Mouse (Mus musculus) lung, adult 2 months (tissue): ENCODE results near the gene Slc45a2.

ENCODE experiments used
- CTCF ChIP-seq: fragments of 200-500 bp; IDR thresholded peaks from 2 replicates; pipeline ENCODE4 v1.5.1; 2011; ENCODE audit warnings: mild to moderate bottlenecking, low read length, control low read depth; ENCODE audit not compliant: insufficient read depth
- POLR2A ChIP-seq: fragments of 200-500 bp; IDR thresholded peaks from 2 replicates; pipeline ENCODE4 v1.6.1; 2011; ENCODE audit warnings: low read depth, mild to moderate bottlenecking, control low read depth, low read length, borderline replicate concordance; ENCODE audit errors: extremely low read depth

GRCm38 (mm10) chr15:11042828-11043227, 42.3 kb downstream of the Slc45a2 start:
- TF ChIP-seq CTCF = no peak
- TF ChIP-seq POLR2A = no peak
